Mouse (Mus musculus): ENCODE measurements at regions not wholly inside any gene's neighbourhood (a gene's known extent, or its start where the extent isn't known, plus 50 kb on each side); places are given as distances from the start of the nearest gene placed in this dataset.

GRCm38 (mm10) chr13:45330561-45330960 lies 59.0 kb upstream of the Mylip start:
- H3K4me3 ChIP-seq (replicated peaks in 1 of 3; ENCODE audit: low read depth in 2 of 3, low read length in 2 of 3, poor library complexity in 1 of 3): no peak overlapping the region
- no peak for TF ChIP-seq EP300 (IDR thresholded peaks at IDR 0.05; ENCODE audit: low read length)
- TF ChIP-seq ZNF384 (IDR thresholded peaks at IDR 0.05; ENCODE audit: low read depth, low read length): no peak
- no peak for TF ChIP-seq CTCF (conservative IDR thresholded peaks at IDR 0.05 in 1 of 2, IDR thresholded peaks at IDR 0.05 in 1 of 2; ENCODE audit: low read depth in 2 of 2, low read length in 2 of 2)
- TF ChIP-seq RCOR1 (conservative IDR thresholded peaks at IDR 0.05; ENCODE audit: low read depth, low read length): no peak
- TF ChIP-seq CHD1 (IDR thresholded peaks at IDR 0.05; ENCODE audit: low read depth, low read length): no peak
- TF ChIP-seq MAZ (IDR thresholded peaks at IDR 0.05; ENCODE audit: low read depth, low read length): no peak
- no peak for TF ChIP-seq GABPA (IDR thresholded peaks at IDR 0.05; ENCODE audit: insufficient replicate concordance, low read depth, low read length)
- TF ChIP-seq POLR2AphosphoS2 (IDR thresholded peaks at IDR 0.05; ENCODE audit: low read depth, low read length): no peak
- no peak for TF ChIP-seq MAFK (IDR thresholded peaks at IDR 0.05; ENCODE audit: insufficient replicate concordance, low read length)
- TF ChIP-seq KAT2A (IDR thresholded peaks at IDR 0.05; ENCODE audit: insufficient replicate concordance, low read length): no peak
- TF ChIP-seq CHD2 (IDR thresholded peaks at IDR 0.05; ENCODE audit: low read length): no peak
- no peak for TF ChIP-seq MAX (IDR thresholded peaks at IDR 0.05; ENCODE audit: low read length)
- TF ChIP-seq NRF1 (IDR thresholded peaks at IDR 0.05; ENCODE audit: low read depth, low read length): no peak
- no peak for TF ChIP-seq TBP (conservative IDR thresholded peaks at IDR 0.05; ENCODE audit: low read depth, low read length)
- no peak for TF ChIP-seq PAX5 (IDR thresholded peaks at IDR 0.05; ENCODE audit: low read length)
- TF ChIP-seq SMC3 (IDR thresholded peaks at IDR 0.05; ENCODE audit: low read depth, low read length): no peak
- TF ChIP-seq ZKSCAN1 (IDR thresholded peaks at IDR 0.05; ENCODE audit: borderline replicate concordance, low read depth, low read length): no peak
- no peak for TF ChIP-seq SIN3A (IDR thresholded peaks at IDR 0.05; ENCODE audit: low read length)
- no peak for TF ChIP-seq JUND (conservative IDR thresholded peaks at IDR 0.05; ENCODE audit: low read depth, low read length)
- no peak for TF ChIP-seq TCF12 (IDR thresholded peaks at IDR 0.05; ENCODE audit: low read depth, low read length)
- H3K27me3 ChIP-seq (replicated peaks): no peaks in the 10 kb centered on the region
- dilution Hi-C loops (cut with MboI; ENCODE audit: extremely low pct_ligation_motif_present, extremely low pct_unique_long_range_greater_than_20kb, low sequenced_read_pairs): no loop called here
- H3K36me3 ChIP-seq (replicated peaks in 1 of 2; ENCODE audit: control insufficient read depth in 1 of 2, insufficient read depth in 1 of 2, low read length in 1 of 2): no peaks in the 10 kb centered on the region
- no peak overlapping the region for H3K4me2 ChIP-seq (ENCODE audit: insufficient read depth, low read depth, poor library complexity, severe bottlenecking)
- H3K9ac ChIP-seq (ENCODE audit: insufficient read depth, low read depth): no peak overlapping the region
- H3K79me2 ChIP-seq (replicated peaks; ENCODE audit: control insufficient read depth, extremely low read depth, insufficient read depth, poor library complexity, severe bottlenecking): no peaks in the 10 kb centered on the region
- peaks cover 11 to 15% of the 10 kb centered on the region in 2 experiments; a peak in 3 of 4 replicates for H3K4me1 ChIP-seq (ENCODE audit: control insufficient read depth in 1 of 2, insufficient read depth in 2 of 2)
- in situ Hi-C loops (cut with MboI; ENCODE audit: low pct_ligation_motif_present, low pct_unique_long_range_greater_than_20kb, low sequenced_read_pairs): no loop called here
- no peak overlapping the region for H3K27ac ChIP-seq (ENCODE audit: insufficient read depth, low read depth)
- DNase-seq (ENCODE audit: extremely low read depth): no peak
- H3K9me3 ChIP-seq (replicated peaks; ENCODE audit: low read length): no peaks in the 10 kb centered on the region

GRCm38 (mm10) chr13:45332031-45332430 lies 57.5 kb upstream of the Mylip start:
- no peak for DNase-seq (ENCODE audit: extremely low read depth)
- Histone ChIP-seq H3K4me3 (replicated peaks in 1 of 3; ENCODE audit: low read depth in 2 of 3, low read length in 2 of 3, poor library complexity in 1 of 3) (no peak overlapping the region), H3K4me1 (ENCODE audit: control insufficient read depth in 1 of 2, insufficient read depth in 2 of 2) (peaks cover 11 to 15% of the 10 kb centered on the region in 2 experiments; a peak in 3 of 4 replicates), H3K27me3 (replicated peaks) (no peaks in the 10 kb centered on the region), H3K36me3 (replicated peaks in 1 of 2; ENCODE audit: control insufficient read depth in 1 of 2, insufficient read depth in 1 of 2, low read length in 1 of 2) (no peaks in the 10 kb centered on the region), H3K79me2 (replicated peaks; ENCODE audit: control insufficient read depth, extremely low read depth, insufficient read depth, poor library complexity, severe bottlenecking) (no peaks in the 10 kb centered on the region), H3K27ac (ENCODE audit: insufficient read depth, low read depth) (no peak overlapping the region), H3K9ac (ENCODE audit: insufficient read depth, low read depth) (no peak overlapping the region), H3K4me2 (ENCODE audit: insufficient read depth, low read depth, poor library complexity, severe bottlenecking) (no peak overlapping the region), H3K9me3 (replicated peaks; ENCODE audit: low read length) (no peaks in the 10 kb centered on the region)
- no peak for TF ChIP-seq MAX (IDR thresholded peaks at IDR 0.05; ENCODE audit: low read length)
- in situ Hi-C loops (cut with MboI; ENCODE audit: low pct_ligation_motif_present, low pct_unique_long_range_greater_than_20kb, low sequenced_read_pairs): no loop called here
- dilution Hi-C loops (cut with MboI; ENCODE audit: extremely low pct_ligation_motif_present, extremely low pct_unique_long_range_greater_than_20kb, low sequenced_read_pairs): no loop called here

All from CH12.LX (cell line).